Mouse (Mus musculus) kidney, adult 2 months (tissue): ENCODE measurements around the gene Angptl2.

ENCODE experiments used
- CTCF ChIP-seq: fragments of 200-500 bp; conservative IDR thresholded peaks from 2 replicates; pipeline ENCODE4 v1.5.1; 2011; ENCODE audit warnings: low read depth, mild to moderate bottlenecking, control low read depth, low read length, moderate library complexity, mixed read lengths; ENCODE audit not compliant: insufficient read depth, insufficient read length
- POLR2A ChIP-seq: fragments of 200-500 bp; IDR thresholded peaks from one replicate; pipeline ENCODE4 v1.6.1; 2011; ENCODE audit warnings: low read depth, low read length, control low read depth

DNA sequence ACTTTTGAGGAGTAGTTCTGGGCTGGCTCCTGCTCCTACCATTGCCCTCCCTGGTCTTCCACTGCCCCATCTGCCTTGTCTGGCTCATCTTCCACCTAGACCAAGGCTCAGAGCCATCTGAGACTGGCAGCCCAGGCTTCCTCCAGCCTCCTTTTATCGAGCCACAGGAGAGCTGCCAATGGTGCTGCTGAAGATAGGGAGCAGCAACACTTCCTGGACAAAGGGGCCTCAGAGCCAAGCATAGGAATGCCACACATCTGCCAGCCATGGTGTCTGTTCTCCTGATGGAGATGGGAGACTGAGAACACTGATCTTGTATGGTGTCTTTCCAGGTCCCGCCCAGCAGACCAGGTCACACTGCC lies 53.2 kb downstream of the Angptl2 start:
- TF ChIP-seq CTCF = no peak
- TF ChIP-seq POLR2A = no peak
